Mouse (Mus musculus): ENCODE data around the gene Gpm6a. TPM values are rescaled to one million over a fixed set of nuclear protein-coding genes. Genes with fewer than 3 reads are reported as not detected.
"Not testable (repeated sequence)": the region's sequence is repeated elsewhere in the genome, so short reads cannot be mapped to it uniquely, and the experiment has no call there.

Gene Gpm6a
- polyA plus RNA-seq, 1 experiment from 2014 or later = 18.2 TPM

GRCm38 (mm10) chr8:55042955-55043354, 88.3 kb downstream of the Gpm6a start:
- DNase-seq (ENCODE audit: low spot score) (no peak), ATAC-seq (no peak)
- Histone ChIP-seq H3K4me2 (replicated peaks; ENCODE audit: low read depth, low read length) (no peak overlapping the region), H3K4me3 (ENCODE audit: low read depth, low read length) (no peak overlapping the region), H3K9ac (replicated peaks; ENCODE audit: low read depth) (no peak overlapping the region), H3K36me3 (ENCODE audit: insufficient read depth, low read length) (no peaks in the 10 kb centered on the region), H3K27me3 (replicated peaks; ENCODE audit: insufficient read depth, low read length) (no peaks in the 10 kb centered on the region), H3K27ac (ENCODE audit: low read length) (no peak overlapping the region), H3K4me1 (ENCODE audit: insufficient read depth, low read depth, low read length) (no peaks in the 10 kb centered on the region), H3K9me3 (ENCODE audit: low read length) (no peaks in the 10 kb centered on the region)
- WGBS = 34% methylated on average over 1 of the region's 1 CpGs
- TF ChIP-seq CTCF (IDR thresholded peaks at IDR 0.05) = no peak
- no peak for TF ChIP-seq EP300 (IDR thresholded peaks at IDR 0.05)

- Histone ChIP-seq H3K27me3 (replicated peaks; ENCODE audit: insufficient read depth, low read length) (no peaks in the 10 kb centered on the region), H3K9ac (replicated peaks; ENCODE audit: low read depth) (no peak overlapping the region), H3K27ac (ENCODE audit: low read length) (no peak overlapping the region), H3K36me3 (ENCODE audit: insufficient read depth, low read length) (no peaks in the 10 kb centered on the region), H3K4me1 (ENCODE audit: insufficient read depth, low read depth, low read length) (no peaks in the 10 kb centered on the region), H3K4me2 (replicated peaks; ENCODE audit: low read depth, low read length) (no peak overlapping the region), H3K4me3 (ENCODE audit: low read depth, low read length) (no peak overlapping the region), H3K9me3 (ENCODE audit: low read length) (no peaks in the 10 kb centered on the region)
- WGBS = 84% methylated on average over 3 of the region's 3 CpGs
- ATAC-seq (no peak), DNase-seq (ENCODE audit: low spot score) (no peak)
- TF ChIP-seq CTCF (IDR thresholded peaks at IDR 0.05) = no peak
These were observed 93.8 kb downstream of the Gpm6a start for GRCm38 (mm10) chr8:55048396-55048795.

GRCm38 (mm10) chr8:55049979-55050378, 95.3 kb downstream of the Gpm6a start:
- Histone ChIP-seq H3K27ac (ENCODE audit: low read length) (no peak overlapping the region), H3K27me3 (replicated peaks; ENCODE audit: insufficient read depth, low read length) (no peaks in the 10 kb centered on the region), H3K36me3 (ENCODE audit: insufficient read depth, low read length) (no peaks in the 10 kb centered on the region), H3K4me3 (ENCODE audit: low read depth, low read length) (no peak overlapping the region), H3K4me1 (ENCODE audit: insufficient read depth, low read depth, low read length) (no peaks in the 10 kb centered on the region), H3K4me2 (replicated peaks; ENCODE audit: low read depth, low read length) (no peak overlapping the region), H3K9me3 (ENCODE audit: low read length) (no peaks in the 10 kb centered on the region), H3K9ac (replicated peaks; ENCODE audit: low read depth) (no peak overlapping the region)
- no peak for DNase-seq (ENCODE audit: low spot score)
- ATAC-seq = no peak
- WGBS = 70% methylated on average over 4 of the region's 4 CpGs
- TF ChIP-seq EP300 (IDR thresholded peaks at IDR 0.05) (no peak), CTCF (IDR thresholded peaks at IDR 0.05) (no peak)

GRCm38 (mm10) chr8:55068811-55069210, 114.2 kb downstream of the Gpm6a start:
- not testable (repeated sequence) for H3K9me3 ChIP-seq (ENCODE audit: low read length); ATAC-seq; DNase-seq (ENCODE audit: low spot score); H3K27me3 ChIP-seq (replicated peaks; ENCODE audit: insufficient read depth, low read length); H3K9ac ChIP-seq (replicated peaks; ENCODE audit: low read depth); H3K36me3 ChIP-seq (ENCODE audit: insufficient read depth, low read length); H3K4me3 ChIP-seq (ENCODE audit: low read depth, low read length); H3K4me1 ChIP-seq (ENCODE audit: insufficient read depth, low read depth, low read length); H3K4me2 ChIP-seq (replicated peaks; ENCODE audit: low read depth, low read length); H3K27ac ChIP-seq (ENCODE audit: low read length)
- WGBS = 96% methylated on average over 2 of the region's 2 CpGs

- TF ChIP-seq EP300 (IDR thresholded peaks at IDR 0.05) = no peak
- no peak for TF ChIP-seq CTCF (IDR thresholded peaks at IDR 0.05)
- Histone ChIP-seq H3K4me2 (replicated peaks; ENCODE audit: low read depth, low read length) (no peak overlapping the region), H3K4me3 (ENCODE audit: low read depth, low read length) (no peak overlapping the region), H3K9ac (replicated peaks; ENCODE audit: low read depth) (no peak overlapping the region), H3K4me1 (ENCODE audit: insufficient read depth, low read depth, low read length) (no peaks in the 10 kb centered on the region), H3K9me3 (ENCODE audit: low read length) (no peaks in the 10 kb centered on the region), H3K36me3 (ENCODE audit: insufficient read depth, low read length) (no peaks in the 10 kb centered on the region), H3K27ac (ENCODE audit: low read length) (no peak overlapping the region), H3K27me3 (replicated peaks; ENCODE audit: insufficient read depth, low read length) (no peaks in the 10 kb centered on the region)
- no peak for DNase-seq (ENCODE audit: low spot score)
- WGBS = 92% methylated on average over 10 of the region's 10 CpGs
- no peak for ATAC-seq
These were observed 118.8 kb downstream of the Gpm6a start for GRCm38 (mm10) chr8:55073481-55073880.

GRCm38 (mm10) chr8:55102195-55102594, 147.6 kb downstream of the Gpm6a start:
- Histone ChIP-seq H3K27ac (ENCODE audit: low read length) (no peak overlapping the region), H3K27me3 (replicated peaks; ENCODE audit: insufficient read depth, low read length) (no peaks in the 10 kb centered on the region), H3K4me2 (replicated peaks; ENCODE audit: low read depth, low read length) (no peak overlapping the region), H3K4me3 (ENCODE audit: low read depth, low read length) (no peak overlapping the region), H3K4me1 (ENCODE audit: insufficient read depth, low read depth, low read length) (no peaks in the 10 kb centered on the region), H3K36me3 (ENCODE audit: insufficient read depth, low read length) (no peaks in the 10 kb centered on the region), H3K9me3 (ENCODE audit: low read length) (no peaks in the 10 kb centered on the region), H3K9ac (replicated peaks; ENCODE audit: low read depth) (no peak overlapping the region)
- ATAC-seq (no peak), DNase-seq (ENCODE audit: low spot score) (no peak)
- TF ChIP-seq EP300 (IDR thresholded peaks at IDR 0.05) (no peak), CTCF (IDR thresholded peaks at IDR 0.05) (no peak)

GRCm38 (mm10) chr8:55103065-55103464, 148.4 kb downstream of the Gpm6a start:
- H3K9me3 ChIP-seq (ENCODE audit: low read length) = no peaks in the 10 kb centered on the region
- no peak overlapping the region for H3K4me2 ChIP-seq (replicated peaks; ENCODE audit: low read depth, low read length)
- no peak for TF ChIP-seq CTCF (IDR thresholded peaks at IDR 0.05)
- no peak for DNase-seq (ENCODE audit: low spot score)
- no peak for ATAC-seq
- H3K36me3 ChIP-seq (ENCODE audit: insufficient read depth, low read length) = no peaks in the 10 kb centered on the region
- WGBS = 52% methylated on average over 2 of the region's 2 CpGs
- H3K4me1 ChIP-seq (ENCODE audit: insufficient read depth, low read depth, low read length) = no peaks in the 10 kb centered on the region
- no peak overlapping the region for H3K27ac ChIP-seq (ENCODE audit: low read length)
- no peak overlapping the region for H3K4me3 ChIP-seq (ENCODE audit: low read depth, low read length)
- H3K27me3 ChIP-seq (replicated peaks; ENCODE audit: insufficient read depth, low read length) = no peaks in the 10 kb centered on the region
- H3K9ac ChIP-seq (replicated peaks; ENCODE audit: low read depth) = no peak overlapping the region
